Comparison of ENCODE assay signal across 8 mouse cellular contexts in the genomic region with DNA sequence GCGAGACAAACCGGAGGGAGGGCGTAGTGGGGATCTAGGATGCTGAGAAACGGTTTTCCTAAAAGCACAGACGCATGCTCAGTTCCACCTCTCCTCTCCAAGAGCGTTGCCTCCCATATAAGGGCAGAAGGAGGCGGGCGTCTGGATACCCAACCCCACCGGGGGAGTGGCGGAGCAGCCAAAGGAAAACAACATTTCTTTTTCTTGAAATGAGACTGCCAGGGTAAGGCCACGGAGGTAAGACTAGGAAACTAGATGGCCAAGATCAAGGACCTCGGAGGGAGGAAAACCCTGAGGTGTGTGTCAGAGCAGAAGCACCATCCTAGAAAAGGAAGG. TPM values are rescaled to one million over a fixed set of nuclear protein-coding genes. Genes with fewer than 3 reads are reported as not detected.
DNase-seq lines count a peak whose midpoint lies in the region; ATAC-seq lines count a peak whose summit lies in the region.

No protein-coding gene starts in this region.

- peak; percentile 85 for ATAC-seq in embryonic facial prominence, embryonic 14.5 days (ENCODE audit: low read depth)
- ATAC-seq in limb, embryonic 11.5 days (ENCODE audit: insufficient number of reproducible peaks, low FRiP score, low TSS enrichment, low read depth), result peak; percentile 69
- peak; percentile 54; the same call in 1 of the 2 replicates for ATAC-seq in midbrain, embryonic 12.5 days (ENCODE audit: low FRiP score, low read depth)
- ATAC-seq in stomach, embryonic 16.5 days (ENCODE audit: insufficient read depth, low FRiP score), result 0 out of 2 replicates have a peak, but pooled peaks have one; percentile 38

- 0% methylated on average over 12 of the region's 12 CpGs for WGBS in embryonic facial prominence, embryonic 14.5 days
- 6% methylated on average over 12 of the region's 12 CpGs for WGBS in limb, embryonic 11.5 days
- WGBS in midbrain, embryonic 12.5 days, result 1% methylated on average over 12 of the region's 12 CpGs
- 1% methylated on average over 12 of the region's 12 CpGs for WGBS in stomach, embryonic 16.5 days

- peaks cover 10% of the 10 kb centered on the region; the same call in 1 of the 2 replicates for H3K4me1 ChIP-seq in embryonic facial prominence, embryonic 14.5 days (ENCODE audit: control insufficient read depth, insufficient read depth, low read length)
- peaks cover 14% of the 10 kb centered on the region for H3K4me1 ChIP-seq in limb, embryonic 11.5 days (ENCODE audit: control insufficient read depth, insufficient read depth, low read length)
- peaks cover 44% of the 10 kb centered on the region for H3K4me1 ChIP-seq in midbrain, embryonic 12.5 days
- H3K4me1 ChIP-seq in stomach, embryonic 16.5 days (ENCODE audit: control insufficient read depth, insufficient read depth, low read length), result peaks cover 21% of the 10 kb centered on the region

- peak overlapping the region; percentile 100 for H3K4me2 ChIP-seq in embryonic facial prominence, embryonic 14.5 days (ENCODE audit: low read depth, low read length)
- peak overlapping the region; percentile 21; the same call in 1 of the 2 replicates for H3K4me2 ChIP-seq in limb, embryonic 11.5 days (ENCODE audit: low read depth, severe bottlenecking)
- H3K4me2 ChIP-seq in midbrain, embryonic 12.5 days (replicated peaks), result peak overlapping the region; percentile 99
- H3K4me2 ChIP-seq in stomach, embryonic 16.5 days (ENCODE audit: low read depth, low read length), result peak overlapping the region; percentile 100

- peak; percentile 64 for DNase-seq in 3134 (ENCODE audit: extremely low read depth, insufficient read length, low spot score)
- peak; percentile 19 to 43 for DNase-seq in adrenal gland, postnatal 4 days (ENCODE audit: low spot score in 2 of 2)
- peak; percentile 90 for DNase-seq in embryonic facial prominence, embryonic 14.5 days (ENCODE audit: low spot score)
- DNase-seq in heart, adult 9 months (ENCODE audit: low spot score in 2 of 2), result peak; percentile 77 to 81
- peak; percentile 70 to 71 for DNase-seq in kidney, adult 8-10 months
- DNase-seq in limb, embryonic 11.5 days (ENCODE audit: low spot score), result peak; percentile 75

- peaks cover 9% of the 10 kb centered on the region; the same call in 1 of the 2 replicates for H3K36me3 ChIP-seq in embryonic facial prominence, embryonic 14.5 days (ENCODE audit: control insufficient read depth, insufficient read depth, low read length)
- H3K36me3 ChIP-seq in limb, embryonic 11.5 days (ENCODE audit: control insufficient read depth, insufficient read depth, low read length), result no peaks in the 10 kb centered on the region
- 0 out of 2 replicates have a peak, but pooled peaks cover 14% of the 10 kb centered on the region for H3K36me3 ChIP-seq in midbrain, embryonic 12.5 days
- no peaks in the 10 kb centered on the region for H3K36me3 ChIP-seq in stomach, embryonic 16.5 days (ENCODE audit: control insufficient read depth, insufficient read depth, low read length)

- H3K9ac ChIP-seq in embryonic facial prominence, embryonic 14.5 days (ENCODE audit: low read depth, low read length), result peak overlapping the region; percentile 5
- H3K9ac ChIP-seq in limb, embryonic 11.5 days (ENCODE audit: low read length), result no peak overlapping the region
- H3K9ac ChIP-seq in midbrain, embryonic 12.5 days (replicated peaks), result peak overlapping the region; percentile 39
- peak overlapping the region; percentile 53 for H3K9ac ChIP-seq in stomach, embryonic 16.5 days (ENCODE audit: low read length)

- H3K9me3 ChIP-seq in embryonic facial prominence, embryonic 14.5 days (ENCODE audit: control insufficient read depth, low read length), result no peaks in the 10 kb centered on the region
- no peaks in the 10 kb centered on the region for H3K9me3 ChIP-seq in limb, embryonic 11.5 days (ENCODE audit: control insufficient read depth, low read length)
- H3K9me3 ChIP-seq in midbrain, embryonic 12.5 days, result no peaks in the 10 kb centered on the region
- no peaks in the 10 kb centered on the region for H3K9me3 ChIP-seq in stomach, embryonic 16.5 days (replicated peaks; ENCODE audit: control insufficient read depth, low read length)

- peaks cover 9% of the 10 kb centered on the region; the same call in 1 of the 2 replicates for H3K27me3 ChIP-seq in embryonic facial prominence, embryonic 14.5 days (replicated peaks; ENCODE audit: control insufficient read depth, insufficient read depth, low read length)
- H3K27me3 ChIP-seq in limb, embryonic 11.5 days (ENCODE audit: control insufficient read depth, insufficient read depth, low read length), result no peaks in the 10 kb centered on the region
- H3K27me3 ChIP-seq in midbrain, embryonic 12.5 days, result peaks cover 38% of the 10 kb centered on the region
- peaks cover 9% of the 10 kb centered on the region; the same call in 1 of the 2 replicates for H3K27me3 ChIP-seq in stomach, embryonic 16.5 days (ENCODE audit: control insufficient read depth, insufficient read depth, low read length)

- peak overlapping the region; percentile 56 for H3K4me3 ChIP-seq in embryonic facial prominence, embryonic 14.5 days (ENCODE audit: low read depth, low read length)
- 0 out of 2 replicates have a peak overlapping the region, but pooled peaks have one; percentile 5 for H3K4me3 ChIP-seq in limb, embryonic 11.5 days (ENCODE audit: low read depth, low read length)
- H3K4me3 ChIP-seq in midbrain, embryonic 12.5 days, result peak overlapping the region; percentile 30
- H3K4me3 ChIP-seq in stomach, embryonic 16.5 days (replicated peaks; ENCODE audit: low read length), result peak overlapping the region; percentile 36

- no peak overlapping the region for H3K27ac ChIP-seq in embryonic facial prominence, embryonic 14.5 days (replicated peaks; ENCODE audit: low read depth, low read length)
- H3K27ac ChIP-seq in limb, embryonic 11.5 days (replicated peaks; ENCODE audit: low read depth, low read length), result no peak overlapping the region
- H3K27ac ChIP-seq in midbrain, embryonic 12.5 days (replicated peaks), result peak overlapping the region; percentile 72
- no peak overlapping the region for H3K27ac ChIP-seq in stomach, embryonic 16.5 days (ENCODE audit: low read length)

RNA-seq across cellular contexts. Expression of gene Dlat, which starts 38.1 kb away (rescaled TPM):
- 100 to 1,000 TPM; 117 to 122 TPM for total RNA-seq in adrenal gland, postnatal 4 days (2021)
- 60.1 and 65.9 TPM in 2 replicates for polyA plus RNA-seq in embryonic facial prominence, embryonic 14.5 days (2014; fragmentation: Nextera tagmentation; extraction: Ambion mirVana)
- 60.0 and 63.7 TPM in 2 replicates for polyA plus RNA-seq in limb, embryonic 11.5 days (2014; fragmentation: Nextera tagmentation; extraction: Ambion mirVana)
- polyA plus RNA-seq in midbrain, embryonic 12.5 days (2016; fragmentation: Nextera tagmentation; extraction: Ambion mirVana), result 45.8 and 51.1 TPM in 2 replicates
- 40.5 and 49.8 TPM in 2 replicates for polyA plus RNA-seq in stomach, embryonic 16.5 days (2015; fragmentation: Nextera tagmentation; extraction: Ambion mirVana)

RNA-seq across cellular contexts. Expression of gene Dixdc1, which starts 41.6 kb away (rescaled TPM):
- total RNA-seq in adrenal gland, postnatal 4 days (2021), result 10 to 100 TPM; 16.0 to 19.7 TPM
- 14.0 and 16.9 TPM in 2 replicates for polyA plus RNA-seq in embryonic facial prominence, embryonic 14.5 days (2014; fragmentation: Nextera tagmentation; extraction: Ambion mirVana)
- 27.6 and 30.6 TPM in 2 replicates for polyA plus RNA-seq in limb, embryonic 11.5 days (2014; fragmentation: Nextera tagmentation; extraction: Ambion mirVana)
- polyA plus RNA-seq in midbrain, embryonic 12.5 days (2016; fragmentation: Nextera tagmentation; extraction: Ambion mirVana), result 28.5 and 32.0 TPM in 2 replicates
- 8.7 and 9.7 TPM in 2 replicates for polyA plus RNA-seq in stomach, embryonic 16.5 days (2015; fragmentation: Nextera tagmentation; extraction: Ambion mirVana)

RNA-seq across cellular contexts. Expression of gene 2310030G06Rik, which starts 48.7 kb away (rescaled TPM):
- total RNA-seq in adrenal gland, postnatal 4 days (2021), result 10 to 100 TPM; 11.2 to 11.4 TPM
- 4.0 and 6.8 TPM in 2 replicates for polyA plus RNA-seq in embryonic facial prominence, embryonic 14.5 days (2014; fragmentation: Nextera tagmentation; extraction: Ambion mirVana)
- 1.7 and 2.8 TPM in 2 replicates for polyA plus RNA-seq in limb, embryonic 11.5 days (2014; fragmentation: Nextera tagmentation; extraction: Ambion mirVana)
- 0.42 and 0.56 TPM in 2 replicates for polyA plus RNA-seq in midbrain, embryonic 12.5 days (2016; fragmentation: Nextera tagmentation; extraction: Ambion mirVana)
- 13.6 and 14.2 TPM in 2 replicates for polyA plus RNA-seq in stomach, embryonic 16.5 days (2015; fragmentation: Nextera tagmentation; extraction: Ambion mirVana)

RNA-seq across cellular contexts. Expression of gene Cryab, which starts 53.5 kb away (rescaled TPM):
- total RNA-seq in adrenal gland, postnatal 4 days (2021), result 10 to 100 TPM; 47.8 to 84.1 TPM
- 218 and 275 TPM in 2 replicates for polyA plus RNA-seq in embryonic facial prominence, embryonic 14.5 days (2014; fragmentation: Nextera tagmentation; extraction: Ambion mirVana)
- 8.9 and 13.3 TPM in 2 replicates for polyA plus RNA-seq in limb, embryonic 11.5 days (2014; fragmentation: Nextera tagmentation; extraction: Ambion mirVana)
- 6.0 and 7.5 TPM in 2 replicates for polyA plus RNA-seq in midbrain, embryonic 12.5 days (2016; fragmentation: Nextera tagmentation; extraction: Ambion mirVana)
- 104 and 143 TPM in 2 replicates for polyA plus RNA-seq in stomach, embryonic 16.5 days (2015; fragmentation: Nextera tagmentation; extraction: Ambion mirVana)

RNA-seq across cellular contexts. Expression of gene Hspb2, which starts 54.5 kb away (rescaled TPM):
- 1 to 10 TPM; 4.8 to 7.6 TPM for total RNA-seq in adrenal gland, postnatal 4 days (2021)
- polyA plus RNA-seq in embryonic facial prominence, embryonic 14.5 days (2014; fragmentation: Nextera tagmentation; extraction: Ambion mirVana), result 112 and 136 TPM in 2 replicates
- polyA plus RNA-seq in limb, embryonic 11.5 days (2014; fragmentation: Nextera tagmentation; extraction: Ambion mirVana), result 3.1 and 3.5 TPM in 2 replicates
- polyA plus RNA-seq in midbrain, embryonic 12.5 days (2016; fragmentation: Nextera tagmentation; extraction: Ambion mirVana), result 0.48 TPM in 1 of 2 replicates, not detected in the other
- polyA plus RNA-seq in stomach, embryonic 16.5 days (2015; fragmentation: Nextera tagmentation; extraction: Ambion mirVana), result 9.0 and 27.1 TPM in 2 replicates

Comparison
In these comparisons a context has a peak if more than half of its experiments do, and no peak if none do; other contexts are left out.
1. DNase-seq: peak in every context shown above with its lines; median percentile 90 in embryonic facial prominence, embryonic 14.5 days; 79 in heart, adult 9 months; 75 in limb, embryonic 11.5 days; 70 in kidney, adult 8-10 months; 64 in 3134; 31 in adrenal gland, postnatal 4 days.
2. H3K4me2 ChIP-seq: peak in every context shown above with its lines; median percentile 100 in embryonic facial prominence, embryonic 14.5 days; 100 in stomach, embryonic 16.5 days; 99 in midbrain, embryonic 12.5 days; 21 in limb, embryonic 11.5 days.
3. H3K4me3 ChIP-seq: peak in every context shown above with its lines; median percentile 56 in embryonic facial prominence, embryonic 14.5 days; 36 in stomach, embryonic 16.5 days; 30 in midbrain, embryonic 12.5 days; 5 in limb, embryonic 11.5 days.